Mouse (Mus musculus): Measurements from ENCODE around the gene Tlx1.

DNA sequence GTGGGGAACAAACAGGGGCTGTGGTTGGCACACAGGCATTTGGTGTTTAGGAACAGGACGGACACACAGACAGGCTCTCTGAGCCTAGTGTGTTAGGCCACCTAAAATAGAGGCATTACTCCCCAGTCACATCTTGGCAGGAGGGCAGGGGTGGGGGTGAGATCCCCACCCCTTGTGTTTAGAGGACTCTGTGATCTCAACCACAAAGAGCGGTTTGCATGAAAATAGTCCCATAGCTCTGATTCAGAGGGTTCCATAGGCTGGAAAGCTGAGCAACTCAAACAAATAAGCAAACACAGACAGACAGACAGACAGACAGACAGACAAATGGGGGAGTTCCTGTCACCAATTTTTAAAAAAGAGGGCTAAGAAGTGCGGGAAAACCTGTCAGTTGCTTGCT lies 7.9 kb upstream of the Tlx1 start:
- TF ChIP-seq CTCF (IDR thresholded peaks at IDR 0.05) (no peak), EP300 (IDR thresholded peaks at IDR 0.05) (no peak)

Measured in lung, postnatal 0 days (tissue).